Mouse (Mus musculus): ENCODE measurements around the gene Arfgap2.

Gene Arfgap2

GRCm38 (mm10) chr2:91306589-91306988, 41.8 kb downstream of the Arfgap2 start:
- DNase-seq (ENCODE audit: low read depth, low spot score) = no peak

GRCm38 (mm10) chr2:91308680-91309079, 43.9 kb downstream of the Arfgap2 start:
- DNase-seq (ENCODE audit: low read depth, low spot score) = no peak

- DNase-seq (ENCODE audit: low read depth, low spot score) = no peak
Observed at GRCm38 (mm10) chr2:91309546-91309945, 44.8 kb downstream of the Arfgap2 start.

GRCm38 (mm10) chr2:91312578-91313311, 48.0 kb downstream of the Arfgap2 start:
- no peak for DNase-seq (ENCODE audit: low read depth, low spot score)

- no peak for DNase-seq (ENCODE audit: low read depth, low spot score)
Observed at GRCm38 (mm10) chr2:91314184-91314583, 49.4 kb downstream of the Arfgap2 start.

- DNase-seq (ENCODE audit: low read depth, low spot score) = no peak
Observed at GRCm38 (mm10) chr2:91320559-91321529, 56.1 kb downstream of the Arfgap2 start.

- no peak for DNase-seq (ENCODE audit: low read depth, low spot score)
Observed at GRCm38 (mm10) chr2:91321923-91322322, 57.1 kb downstream of the Arfgap2 start.

- DNase-seq (ENCODE audit: low read depth, low spot score) = no peak
Observed at GRCm38 (mm10) chr2:91322490-91322889, 57.7 kb downstream of the Arfgap2 start.

- no peak for DNase-seq (ENCODE audit: low read depth, low spot score)
Observed at GRCm38 (mm10) chr2:91324346-91324745, 59.6 kb downstream of the Arfgap2 start.

- no peak for DNase-seq (ENCODE audit: low read depth, low spot score)
Observed at GRCm38 (mm10) chr2:91324761-91325421, 60.1 kb downstream of the Arfgap2 start.
